Mouse (Mus musculus) stomach, postnatal 0 days (tissue): Measurements from ENCODE around the gene B430306N03Rik. TPM values are rescaled to one million over a fixed set of nuclear protein-coding genes. Genes with fewer than 3 reads are reported as not detected.

ENCODE experiments used
- ATAC-seq: fragments of 200-750 bp; cut with Nextera tagmentation; 2 replicates; pipeline ENCODE4 v1.8.0; 2017; ENCODE audit not compliant: low FRiP score, low TSS enrichment
- DNase-seq: peaks from one replicate; pipeline ENCODE4 v3.0.0-alpha.2; 2016; ENCODE audit warnings: low spot score
- H3K27ac ChIP-seq: fragments of 300-500 bp; sonication (generic); replicated peaks from 2 replicates; pipeline ENCODE4 v1.5.1; 2014; ENCODE audit warnings: mild to moderate bottlenecking, control low read depth
- H3K27me3 ChIP-seq: fragments of 300-500 bp; sonication (generic); 2 replicates; pipeline ENCODE4 v1.6.1; 2014; ENCODE audit warnings: low read length; ENCODE audit not compliant: control insufficient read depth, insufficient read depth
- H3K36me3 ChIP-seq: fragments of 300-500 bp; sonication (generic); 2 replicates; pipeline ENCODE4 v1.6.1; 2014; ENCODE audit warnings: low read length, mixed read lengths; ENCODE audit not compliant: control insufficient read depth, insufficient read depth
- H3K4me1 ChIP-seq: fragments of 300-500 bp; sonication (generic); replicated peaks from 2 replicates; pipeline ENCODE4 v1.6.1; 2014; ENCODE audit warnings: antibody characterized with exemption; ENCODE audit not compliant: control insufficient read depth, insufficient read depth
- H3K4me2 ChIP-seq: fragments of 300-500 bp; sonication (generic); replicated peaks from 2 replicates; pipeline ENCODE4 v1.6.1; 2014; ENCODE audit warnings: low read depth, mild to moderate bottlenecking, control low read depth, moderate library complexity
- H3K4me3 ChIP-seq: fragments of 300-500 bp; sonication (generic); 2 replicates; pipeline ENCODE4 v1.5.1; 2014; ENCODE audit warnings: low read depth, low read length, control low read depth
- H3K9ac ChIP-seq: fragments of 300-500 bp; sonication (generic); 2 replicates; pipeline ENCODE4 v1.6.1; 2014; ENCODE audit warnings: mild to moderate bottlenecking, low read length, control low read depth, mixed read lengths
- H3K9me3 ChIP-seq: fragments of 300-500 bp; sonication (generic); 2 replicates; pipeline ENCODE4 v1.6.1; 2016; ENCODE audit warnings: low read length; ENCODE audit not compliant: control insufficient read depth
- CTCF ChIP-seq: IDR thresholded peaks from 2 replicates; pipeline ENCODE4 v1.5.1; 2016; ENCODE audit warnings: antibody characterized with exemption, low read depth, mild to moderate bottlenecking, moderate library complexity
- EP300 ChIP-seq: optimal IDR thresholded peaks from 2 replicates; pipeline ENCODE3; 2016; ENCODE audit warnings: antibody characterized with exemption
- WGBS: fragments of 180-500 bp; shearing (Covaris S2); extraction: QIAGEN DNeasy Blood & Tissue Kit; methylation state at CpG from one replicate; pipeline ENCODE4 v1.1.7; 2014; 5-methylcytosine and 5-hydroxymethylcytosine counted together
- polyA plus RNA-seq: library from polyadenylated mRNA; unstranded; fragments of >200 nt; fragmentation: Nextera tagmentation; extraction: Ambion mirVana; gene quantifications from 2 replicates; pipeline ENCODE4 v1.2.1, GENCODE M21; 2015

Gene B430306N03Rik
- polyA plus RNA-seq, 1 experiment from 2014 or later: 0.18 TPM

DNA sequence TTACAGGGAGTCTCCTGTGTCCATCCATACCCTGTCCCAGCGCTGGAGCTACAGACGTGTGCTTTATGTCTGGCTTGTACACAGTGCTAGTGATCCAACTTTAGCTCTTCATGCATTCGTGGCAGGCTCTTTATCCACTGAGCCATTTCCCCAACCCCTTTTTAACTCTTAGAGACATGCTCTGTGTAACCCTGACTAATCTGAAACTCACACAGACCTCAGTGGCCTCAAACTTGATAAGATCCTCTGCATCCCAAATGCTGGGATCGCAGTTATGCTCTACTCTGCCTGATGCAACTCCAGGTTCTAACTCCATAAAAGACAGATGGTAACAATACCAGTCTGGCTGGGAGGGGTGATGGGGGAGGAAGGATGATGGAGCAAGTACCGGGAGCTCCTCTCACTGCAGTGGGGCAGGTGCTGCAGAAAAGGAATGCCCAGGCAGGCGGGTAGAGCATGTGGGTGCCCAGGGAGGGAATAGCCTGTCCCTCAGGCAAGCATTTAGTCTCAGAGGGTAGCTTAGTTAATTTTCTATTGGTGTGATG lies 47.6 kb downstream of the B430306N03Rik start:
- no peak for TF ChIP-seq EP300
- TF ChIP-seq CTCF: no peak
- Histone ChIP-seq H3K36me3 (no peaks in the 10 kb centered on the region), H3K9ac (no peak overlapping the region), H3K4me2 (no peak overlapping the region), H3K27me3 (no peaks in the 10 kb centered on the region), H3K4me1 (no peaks in the 10 kb centered on the region), H3K4me3 (no peak overlapping the region), H3K27ac (no peak overlapping the region), H3K9me3 (no peaks in the 10 kb centered on the region)
- ATAC-seq (no peak), DNase-seq (no peak)
- WGBS: 64% methylated on average over 6 of the region's 6 CpGs

DNA sequence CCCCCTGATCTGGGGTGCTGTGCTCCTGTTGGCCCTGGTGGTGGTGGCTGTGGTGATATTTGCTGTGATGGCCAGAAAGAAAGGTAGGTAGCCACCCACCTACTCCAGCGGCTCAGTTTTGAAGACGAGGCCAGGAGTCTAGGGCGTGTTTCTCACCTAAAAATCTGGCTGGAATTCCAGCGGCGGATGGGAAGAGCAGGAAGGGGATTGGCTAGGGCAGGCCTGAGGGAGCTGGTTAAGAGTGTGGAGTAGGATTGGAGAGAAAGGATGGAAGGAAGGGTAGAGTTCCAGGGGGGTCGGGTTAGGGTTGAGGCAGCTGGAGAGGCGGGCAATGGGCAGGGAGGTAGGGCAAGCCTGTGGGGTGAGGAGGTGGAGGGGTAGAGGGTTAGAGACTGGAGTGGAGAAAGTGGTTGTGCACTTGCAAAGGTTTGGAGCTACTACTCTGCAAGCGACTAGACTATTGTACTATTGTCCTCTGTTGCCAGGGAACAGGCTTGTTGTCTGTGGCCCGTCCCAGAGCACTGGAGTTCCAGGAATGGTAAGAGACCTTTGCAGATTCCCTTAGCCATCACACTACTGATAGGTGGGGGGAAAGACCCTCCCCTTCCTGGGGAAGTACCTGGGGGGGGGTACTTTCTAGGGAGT lies 49.7 kb downstream of the B430306N03Rik start:
- Histone ChIP-seq H3K9me3 (no peaks in the 10 kb centered on the region), H3K9ac (no peak overlapping the region), H3K4me3 (no peak overlapping the region), H3K27ac (no peak overlapping the region), H3K4me2 (no peak overlapping the region), H3K27me3 (no peaks in the 10 kb centered on the region), H3K36me3 (no peaks in the 10 kb centered on the region), H3K4me1 (no peaks in the 10 kb centered on the region)
- 74% methylated on average over 9 of the region's 9 CpGs for WGBS
- DNase-seq (no peak), ATAC-seq (no peak; the same call in 1 of the 2 replicates)
- TF ChIP-seq CTCF: no peak
- TF ChIP-seq EP300: no peak

DNA sequence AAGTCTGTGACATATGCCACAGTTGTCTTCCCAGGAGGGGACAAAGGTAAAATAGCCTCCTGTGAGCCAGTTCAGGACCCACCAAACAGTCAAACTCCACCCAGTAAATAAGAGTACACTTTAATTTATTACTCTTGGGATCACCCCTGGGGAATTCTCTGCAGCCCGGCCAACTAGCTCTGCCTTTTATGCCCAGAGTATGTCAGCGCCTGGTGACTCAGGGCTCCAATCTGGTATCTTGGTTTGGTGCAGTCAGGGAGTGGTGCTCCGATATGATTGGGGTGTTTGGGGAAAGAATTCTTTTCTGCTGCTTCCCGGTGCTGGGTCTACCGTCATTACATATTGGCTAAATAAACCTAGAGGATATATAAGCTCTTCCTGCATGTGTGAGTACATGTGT lies 50.9 kb downstream of the B430306N03Rik start:
- H3K4me1 ChIP-seq: no peaks in the 10 kb centered on the region
- H3K4me2 ChIP-seq: no peak overlapping the region
- ATAC-seq (peak; percentile 54; the same call in 1 of the 2 replicates), DNase-seq (no peak)
- no peak overlapping the region for H3K4me3 ChIP-seq
- no peak overlapping the region for H3K27ac ChIP-seq
- no peaks in the 10 kb centered on the region for H3K9me3 ChIP-seq
- no peak overlapping the region for H3K9ac ChIP-seq
- no peak for TF ChIP-seq CTCF
- TF ChIP-seq EP300: no peak
- H3K27me3 ChIP-seq: no peaks in the 10 kb centered on the region
- no peaks in the 10 kb centered on the region for H3K36me3 ChIP-seq
- WGBS: 72% methylated on average over 5 of the region's 5 CpGs

DNA sequence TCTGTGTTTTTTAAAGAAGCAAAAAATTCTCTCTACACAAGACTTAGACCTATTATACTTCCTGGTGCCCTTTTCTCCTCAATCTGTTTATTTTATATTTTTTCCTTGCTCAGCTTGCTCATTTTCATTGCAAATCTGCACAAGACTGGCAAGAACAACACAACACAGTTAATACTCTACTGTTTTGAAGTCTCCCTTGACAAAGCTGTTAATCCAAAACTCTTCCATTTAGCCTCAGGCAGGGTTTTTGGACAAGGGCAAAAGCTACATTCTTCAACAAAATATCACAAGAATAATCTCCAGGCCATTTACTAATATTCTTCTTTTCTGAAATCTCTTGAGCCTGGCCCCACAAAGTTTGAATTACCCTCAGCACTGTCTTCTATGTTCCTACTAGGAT lies 55.7 kb downstream of the B430306N03Rik start:
- Histone ChIP-seq H3K4me2 (no peak overlapping the region), H3K9ac (no peak overlapping the region), H3K27ac (no peak overlapping the region), H3K4me3 (no peak overlapping the region), H3K27me3 (no peaks in the 10 kb centered on the region), H3K4me1 (no peaks in the 10 kb centered on the region), H3K9me3 (no peaks in the 10 kb centered on the region), H3K36me3 (no peaks in the 10 kb centered on the region)
- ATAC-seq (no peak), DNase-seq (no peak)
- TF ChIP-seq CTCF (no peak), EP300 (no peak)

DNA sequence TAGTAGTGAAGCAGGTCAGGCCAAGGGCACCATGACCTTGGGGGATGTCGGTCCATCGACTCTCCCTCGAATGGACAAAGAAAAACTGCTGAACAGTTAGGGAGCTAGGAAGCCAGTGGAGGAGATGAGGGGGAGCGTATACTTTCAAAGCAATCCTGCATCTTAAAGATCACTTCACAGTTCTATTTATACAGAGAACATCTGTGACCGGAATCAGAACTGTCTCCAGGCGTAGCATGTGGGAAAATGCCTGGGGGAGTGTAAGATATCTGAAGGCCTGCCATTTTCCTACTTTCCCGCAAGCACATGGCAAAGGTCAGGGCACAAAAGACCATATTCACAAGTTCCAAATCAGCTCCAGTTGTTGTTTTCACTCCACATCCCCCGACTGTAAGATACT lies 57.0 kb downstream of the B430306N03Rik start:
- Histone ChIP-seq H3K4me2 (no peak overlapping the region), H3K4me1 (no peaks in the 10 kb centered on the region), H3K9me3 (no peaks in the 10 kb centered on the region), H3K9ac (no peak overlapping the region), H3K36me3 (no peaks in the 10 kb centered on the region), H3K27ac (no peak overlapping the region), H3K27me3 (no peaks in the 10 kb centered on the region), H3K4me3 (no peak overlapping the region)
- DNase-seq (no peak), ATAC-seq (no peak)
- WGBS: 79% methylated on average over 8 of the region's 8 CpGs
- no peak for TF ChIP-seq EP300
- no peak for TF ChIP-seq CTCF

DNA sequence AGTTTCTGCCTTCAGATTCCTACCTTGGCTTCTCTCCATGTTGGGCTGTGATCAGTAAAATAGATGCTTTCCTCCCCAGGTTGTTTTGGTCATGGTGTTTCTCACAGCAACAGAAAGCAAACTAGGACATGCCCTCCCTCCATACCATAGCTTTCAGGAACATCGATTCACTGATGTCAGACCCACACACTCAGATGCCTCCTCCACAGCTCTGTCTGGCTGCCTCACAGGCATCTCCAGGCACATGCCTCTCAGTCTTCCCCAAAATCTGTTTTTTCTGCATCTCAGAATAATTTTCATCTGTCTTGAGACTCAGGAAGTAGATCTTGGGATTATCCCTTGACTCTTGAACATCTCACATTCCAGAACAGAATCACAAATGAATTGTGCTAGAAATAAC lies 60.2 kb downstream of the B430306N03Rik start:
- Histone ChIP-seq H3K9me3 (no peaks in the 10 kb centered on the region), H3K4me1 (no peaks in the 10 kb centered on the region), H3K27ac (no peak overlapping the region), H3K4me2 (no peak overlapping the region), H3K4me3 (no peak overlapping the region), H3K36me3 (no peaks in the 10 kb centered on the region), H3K9ac (no peak overlapping the region), H3K27me3 (no peaks in the 10 kb centered on the region)
- WGBS: 85% methylated on average over 1 of the region's 1 CpGs
- DNase-seq: no peak
- ATAC-seq: no peak
- TF ChIP-seq CTCF: no peak
- TF ChIP-seq EP300: no peak

Other genes with a start within 250 kb of the B430306N03Rik start
- not detected in 2 replicates for gene 1700067P10Rik, start 226.8 kb upstream of the B430306N03Rik start, polyA plus RNA-seq
- not detected in 2 replicates for gene 9830107B12Rik, start 169.9 kb upstream of the B430306N03Rik start, polyA plus RNA-seq
- gene A530064D06Rik, start 148.9 kb upstream of the B430306N03Rik start, polyA plus RNA-seq: 0.05 TPM in 1 of 2 replicates, not detected in the other
- gene Trem1, start 83.4 kb upstream of the B430306N03Rik start, polyA plus RNA-seq: 0.05 TPM in 1 of 2 replicates, not detected in the other
- 0.10 TPM in 1 of 2 replicates, not detected in the other for gene Trem3, start 68.4 kb upstream of the B430306N03Rik start, polyA plus RNA-seq
- gene Treml4, start 51.8 kb upstream of the B430306N03Rik start, polyA plus RNA-seq: 0.19 and 0.24 TPM in 2 replicates
- 0.10 TPM in 2 replicates for gene Treml2, start 16.6 kb upstream of the B430306N03Rik start, polyA plus RNA-seq
- gene Trem2, start 30.3 kb downstream of the B430306N03Rik start, polyA plus RNA-seq: 3.5 and 4.2 TPM in 2 replicates
- gene Treml1, start 43.8 kb downstream of the B430306N03Rik start, polyA plus RNA-seq: not detected in 2 replicates
- 3.0 and 3.5 TPM in 2 replicates for gene Nfya, start 93.8 kb downstream of the B430306N03Rik start, polyA plus RNA-seq
- 42.3 and 43.8 TPM in 2 replicates for gene Oard1, start 93.9 kb downstream of the B430306N03Rik start, polyA plus RNA-seq
- 7.2 and 7.6 TPM in 2 replicates for gene Apobec2, start 116.8 kb downstream of the B430306N03Rik start, polyA plus RNA-seq
- gene Tspo2, start 135.4 kb downstream of the B430306N03Rik start, polyA plus RNA-seq: 0.41 and 0.51 TPM in 2 replicates
- gene Unc5cl, start 138.8 kb downstream of the B430306N03Rik start, polyA plus RNA-seq: 3.3 and 3.5 TPM in 2 replicates